Mouse (Mus musculus) hindbrain, embryonic 11.5 days (tissue): ENCODE results near the gene Ptprr. TPM values are rescaled to one million over a fixed set of nuclear protein-coding genes. Genes with fewer than 3 reads are reported as not detected.

Experiments
- ATAC-seq: fragments of 200-750 bp; cut with Nextera tagmentation; 2 replicates; pipeline ENCODE4 v1.8.0; 2017; ENCODE audit warnings: mild to moderate bottlenecking, moderate TSS enrichment, moderate library complexity; ENCODE audit not compliant: low FRiP score
- DNase-seq: peaks from one replicate; pipeline ENCODE4 v3.0.0-alpha.2; 2015; ENCODE audit warnings: low spot score
- H3K27ac ChIP-seq: fragments of 300-500 bp; sonication (generic); 2 replicates; pipeline ENCODE4 v1.5.1; 2014; ENCODE audit warnings: mild to moderate bottlenecking, low read depth, low read length
- H3K27me3 ChIP-seq: fragments of 300-500 bp; sonication (generic); 2 replicates; pipeline ENCODE4 v1.6.1; 2014; ENCODE audit warnings: mild to moderate bottlenecking, low read length, moderate library complexity, mixed read lengths; ENCODE audit not compliant: control insufficient read depth, insufficient read depth
- H3K36me3 ChIP-seq: fragments of 300-500 bp; sonication (generic); 2 replicates; pipeline ENCODE4 v1.6.1; 2014; ENCODE audit warnings: mild to moderate bottlenecking, low read length, moderate library complexity, mixed read lengths; ENCODE audit not compliant: control insufficient read depth, insufficient read depth
- H3K4me1 ChIP-seq: fragments of 300-500 bp; sonication (generic); replicated peaks from 2 replicates; pipeline ENCODE4 v1.6.1; 2014; ENCODE audit warnings: low read length, mixed read lengths; ENCODE audit not compliant: control insufficient read depth, insufficient read depth
- H3K4me2 ChIP-seq: fragments of 300-500 bp; sonication (generic); replicated peaks from 2 replicates; pipeline ENCODE4 v1.6.1; 2014; ENCODE audit warnings: mild to moderate bottlenecking, low read depth, low read length
- H3K4me3 ChIP-seq: fragments of 300-500 bp; sonication (generic); 2 replicates; pipeline ENCODE4 v1.5.1; 2014; ENCODE audit warnings: low read depth, low read length
- H3K9ac ChIP-seq: fragments of 300-500 bp; sonication (generic); 2 replicates; pipeline ENCODE4 v1.6.1; 2014; ENCODE audit warnings: low read depth, low read length
- H3K9me3 ChIP-seq: fragments of 300-500 bp; sonication (generic); 2 replicates; pipeline ENCODE4 v1.6.1; 2016; ENCODE audit warnings: low read length; ENCODE audit not compliant: control insufficient read depth
- WGBS: fragments of 180-500 bp; shearing (Covaris S2); extraction: QIAGEN DNeasy Blood & Tissue Kit; methylation state at CpG from one replicate; pipeline ENCODE4 v1.1.7; 2014; 5-methylcytosine and 5-hydroxymethylcytosine counted together
- polyA plus RNA-seq: library from polyadenylated mRNA; unstranded; fragments of >200 nt; fragmentation: Nextera tagmentation; extraction: Ambion mirVana; gene quantifications from 2 replicates; pipeline ENCODE4 v1.2.1, GENCODE M21; 2014

Gene Ptprr
- polyA plus RNA-seq, 1 experiment from 2014 or later: 2.0 TPM

DNA sequence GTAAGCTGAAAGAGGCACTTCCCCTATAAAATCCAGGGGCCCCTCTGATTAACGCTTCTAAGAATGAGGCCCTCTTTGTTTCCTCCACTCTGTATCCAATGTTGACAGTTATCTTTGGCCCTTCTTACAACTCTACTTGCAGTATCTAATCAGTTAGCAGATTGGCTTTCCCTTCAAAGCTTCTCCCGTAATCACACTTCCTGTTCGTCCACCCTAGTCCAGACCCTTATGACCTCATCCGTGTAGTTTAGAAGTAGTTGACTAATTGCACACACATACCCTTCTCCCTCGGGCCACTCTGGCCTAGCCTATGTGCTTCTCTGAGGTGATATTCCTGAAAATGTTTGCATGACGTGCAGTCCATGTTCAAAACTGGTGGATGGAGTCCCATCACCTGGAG is 236.0 kb downstream of the Ptprr start:
- Histone ChIP-seq H3K36me3 (no peaks in the 10 kb centered on the region), H3K9me3 (no peaks in the 10 kb centered on the region), H3K27ac (no peak overlapping the region), H3K4me1 (no peaks in the 10 kb centered on the region), H3K9ac (no peak overlapping the region), H3K4me2 (no peak overlapping the region), H3K4me3 (no peak overlapping the region), H3K27me3 (no peaks in the 10 kb centered on the region)
- ATAC-seq (no peak), DNase-seq (no peak)
- 84% methylated on average over 6 of the region's 6 CpGs for WGBS

DNA sequence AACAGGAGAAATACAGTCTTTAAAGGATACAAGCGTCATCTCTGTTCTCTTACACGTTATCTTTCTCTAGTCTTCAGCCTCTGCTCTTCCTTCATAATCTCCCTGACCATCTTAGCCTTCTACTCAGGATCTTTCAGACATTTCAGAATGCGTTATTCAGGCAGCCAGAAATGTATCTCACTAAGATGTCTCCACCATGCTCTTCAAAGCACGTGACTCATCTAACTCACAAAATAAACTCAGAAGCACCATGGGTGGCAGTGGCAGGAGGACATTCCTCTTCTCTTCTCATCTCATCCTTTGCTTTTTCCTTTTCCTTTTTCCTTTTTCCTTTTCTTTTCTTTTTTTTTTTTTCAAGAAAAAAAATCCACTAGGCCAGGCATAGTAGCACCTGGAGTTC is 241.3 kb downstream of the Ptprr start:
- H3K9me3 ChIP-seq: no peaks in the 10 kb centered on the region
- DNase-seq (no peak), ATAC-seq (no peak)
- H3K27me3 ChIP-seq: no peaks in the 10 kb centered on the region
- 87% methylated on average over 4 of the region's 4 CpGs for WGBS
- H3K4me2 ChIP-seq: no peak overlapping the region
- no peak overlapping the region for H3K27ac ChIP-seq
- H3K4me1 ChIP-seq: no peaks in the 10 kb centered on the region
- no peaks in the 10 kb centered on the region for H3K36me3 ChIP-seq
- H3K9ac ChIP-seq: no peak overlapping the region
- no peak overlapping the region for H3K4me3 ChIP-seq

DNA sequence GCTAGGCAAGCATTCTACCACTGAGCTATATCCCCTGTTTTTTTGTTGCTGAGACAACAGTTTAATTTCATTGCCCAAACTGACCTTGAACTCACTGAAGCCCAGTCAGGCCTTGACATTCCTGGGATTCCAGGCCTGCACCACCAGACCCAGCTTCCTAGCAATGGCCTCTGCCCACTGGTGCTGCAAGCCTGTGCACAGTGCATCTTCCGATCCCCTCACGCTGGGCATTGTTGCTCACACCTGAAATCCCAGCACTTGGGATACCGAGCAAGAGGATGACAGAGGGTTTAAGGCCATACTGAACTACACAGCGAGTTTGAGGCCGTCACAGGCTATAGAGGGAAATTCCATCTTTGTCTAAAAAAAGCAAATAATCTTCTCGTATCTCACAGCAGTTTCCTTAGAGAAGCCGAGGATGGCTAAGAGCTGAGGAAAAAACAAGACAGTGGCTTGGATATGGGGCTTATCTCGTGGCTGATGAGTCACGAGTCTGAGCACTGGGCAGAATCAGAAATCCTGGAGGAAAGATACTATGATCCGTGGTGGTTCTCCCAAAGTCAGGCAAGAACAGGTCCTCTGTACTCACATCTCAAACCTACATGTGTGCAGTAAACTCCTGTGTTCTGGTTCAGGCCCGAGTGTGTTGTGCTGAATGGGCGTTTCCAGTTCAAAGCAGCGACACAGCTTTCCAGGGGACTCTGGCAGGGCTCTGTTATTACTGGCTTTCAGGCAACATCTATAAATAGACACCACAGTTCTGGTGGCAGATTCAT is 242.8 kb downstream of the Ptprr start:
- Histone ChIP-seq H3K36me3 (no peaks in the 10 kb centered on the region), H3K9ac (no peak overlapping the region), H3K27ac (no peak overlapping the region), H3K9me3 (no peaks in the 10 kb centered on the region), H3K4me3 (no peak overlapping the region), H3K4me2 (no peak overlapping the region), H3K4me1 (no peaks in the 10 kb centered on the region), H3K27me3 (no peaks in the 10 kb centered on the region)
- no peak for ATAC-seq
- DNase-seq: no peak
- 73% methylated on average over 13 of the region's 13 CpGs for WGBS

DNA sequence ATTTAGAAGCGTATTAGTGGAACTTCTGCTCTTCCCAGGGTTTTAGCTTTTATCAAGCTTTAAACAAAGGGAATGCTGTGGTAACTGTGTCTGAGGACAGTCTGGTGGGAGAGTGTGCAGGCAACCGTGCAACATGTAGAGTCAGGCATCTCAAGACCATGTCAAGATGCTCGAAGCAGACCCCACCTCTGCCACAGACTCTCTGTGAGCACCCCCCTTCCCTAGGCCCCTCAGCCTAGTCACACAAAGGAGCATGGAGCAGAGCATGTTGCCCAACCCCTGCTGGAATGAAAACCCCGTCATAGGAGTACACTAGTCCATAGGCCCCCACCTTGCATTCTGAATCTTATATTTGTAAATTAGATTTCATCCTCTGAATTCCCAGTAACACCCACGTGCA is 243.5 kb downstream of the Ptprr start:
- Histone ChIP-seq H3K4me3 (no peak overlapping the region), H3K27me3 (no peaks in the 10 kb centered on the region), H3K9me3 (no peaks in the 10 kb centered on the region), H3K9ac (no peak overlapping the region), H3K4me2 (no peak overlapping the region), H3K27ac (no peak overlapping the region), H3K36me3 (no peaks in the 10 kb centered on the region), H3K4me1 (no peaks in the 10 kb centered on the region)
- 74% methylated on average over 5 of the region's 5 CpGs for WGBS
- ATAC-seq: no peak
- DNase-seq: no peak

DNA sequence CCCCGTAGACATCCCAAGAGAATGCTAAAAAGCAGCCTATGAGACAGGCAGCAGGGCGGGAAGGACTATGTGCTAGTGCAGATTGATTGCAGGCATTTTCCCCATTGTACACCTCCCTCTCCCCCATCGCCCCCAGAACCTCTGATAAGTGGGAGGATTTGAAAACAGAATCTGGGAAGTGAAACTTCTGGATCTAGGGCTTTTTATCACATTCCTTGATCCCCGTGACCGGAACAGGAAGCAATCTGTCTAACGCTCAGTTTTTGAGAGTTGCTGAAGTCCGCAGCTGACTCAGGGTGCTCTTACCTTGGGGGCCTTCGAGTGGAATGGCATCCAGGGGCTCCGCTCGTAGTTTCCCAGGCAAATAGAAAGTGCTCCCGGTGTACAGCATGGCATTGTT is 246.5 kb downstream of the Ptprr start:
- ATAC-seq: no peak
- H3K9ac ChIP-seq: no peak overlapping the region
- H3K4me3 ChIP-seq: no peak overlapping the region
- H3K27me3 ChIP-seq: no peaks in the 10 kb centered on the region
- H3K4me1 ChIP-seq: no peaks in the 10 kb centered on the region
- no peak for DNase-seq
- H3K4me2 ChIP-seq: no peak overlapping the region
- 86% methylated on average over 11 of the region's 11 CpGs for WGBS
- no peaks in the 10 kb centered on the region for H3K36me3 ChIP-seq
- H3K27ac ChIP-seq: no peak overlapping the region
- no peaks in the 10 kb centered on the region for H3K9me3 ChIP-seq

DNA sequence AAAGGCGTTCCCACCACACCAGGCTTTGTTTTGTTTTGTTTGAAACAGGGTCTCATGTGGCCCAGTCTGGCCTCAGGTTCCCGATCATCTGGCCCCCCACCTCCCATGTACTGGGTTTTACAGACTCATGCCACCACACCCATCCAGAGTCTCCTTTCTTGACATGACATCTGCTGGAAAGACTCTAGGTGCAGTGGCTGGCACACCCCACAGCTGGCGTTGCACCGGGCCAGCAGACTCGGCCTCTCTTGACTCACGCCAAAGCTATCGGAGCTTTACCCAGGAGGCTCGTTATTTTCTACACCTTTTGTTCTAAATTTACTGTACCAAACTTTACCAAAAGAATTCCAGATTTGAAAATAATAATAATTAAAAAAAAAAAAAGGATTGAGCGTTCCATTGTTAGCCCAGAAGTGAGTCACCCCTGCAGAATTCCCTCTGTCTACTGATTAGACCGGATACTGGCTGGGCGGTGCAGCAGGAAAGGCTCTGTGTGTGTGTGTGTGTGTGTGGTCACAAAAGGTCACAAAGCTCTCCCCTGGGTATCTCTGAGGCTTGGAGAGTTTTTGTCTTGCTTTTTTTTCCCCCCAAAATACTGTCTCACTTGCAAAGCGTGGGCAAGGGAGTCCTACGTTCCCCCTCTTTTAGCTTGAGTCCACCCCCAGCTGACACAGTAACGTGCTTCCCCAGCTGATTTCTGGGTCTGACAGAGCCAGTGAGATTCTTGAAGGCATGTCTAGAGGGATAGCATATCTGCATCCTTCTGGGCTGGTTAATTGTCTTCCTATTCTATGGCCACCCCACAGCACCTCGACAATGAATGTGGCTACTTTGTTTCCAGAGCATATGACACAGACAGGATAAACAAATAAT is 248.8 kb downstream of the Ptprr start:
- H3K27ac ChIP-seq: no peak overlapping the region
- H3K27me3 ChIP-seq: no peaks in the 10 kb centered on the region
- H3K4me1 ChIP-seq: no peaks in the 10 kb centered on the region
- no peak overlapping the region for H3K4me3 ChIP-seq
- H3K36me3 ChIP-seq: no peaks in the 10 kb centered on the region
- DNase-seq (no peak), ATAC-seq (no peak)
- 75% methylated on average over 15 of the region's 15 CpGs for WGBS
- H3K9me3 ChIP-seq: no peaks in the 10 kb centered on the region
- H3K4me2 ChIP-seq: no peak overlapping the region
- no peak overlapping the region for H3K9ac ChIP-seq

DNA sequence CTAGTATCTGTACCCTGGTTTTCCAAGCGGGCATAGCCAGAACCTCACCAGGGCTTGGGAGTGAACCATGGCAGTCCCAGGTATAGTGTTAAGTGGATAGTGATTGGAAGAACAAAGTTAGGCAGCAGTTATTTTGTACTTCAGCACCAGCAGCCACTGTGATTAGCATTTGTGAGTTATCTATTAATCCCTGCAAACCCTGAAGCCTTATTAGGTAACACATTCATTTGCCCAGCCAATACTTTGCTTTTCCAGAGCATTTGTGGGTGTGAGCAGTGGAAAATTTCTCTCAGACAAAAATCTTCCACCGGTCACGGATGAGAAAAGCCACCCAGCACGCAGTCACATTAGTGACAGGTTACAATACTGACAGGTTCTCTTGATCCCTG is 249.4 kb downstream of the Ptprr start:
- no peak overlapping the region for H3K4me3 ChIP-seq
- no peak for ATAC-seq
- H3K27ac ChIP-seq: no peak overlapping the region
- H3K4me2 ChIP-seq: no peak overlapping the region
- no peaks in the 10 kb centered on the region for H3K27me3 ChIP-seq
- WGBS: 83% methylated on average over 4 of the region's 4 CpGs
- H3K36me3 ChIP-seq: no peaks in the 10 kb centered on the region
- DNase-seq: no peak
- H3K9me3 ChIP-seq: no peaks in the 10 kb centered on the region
- H3K9ac ChIP-seq: no peak overlapping the region
- no peaks in the 10 kb centered on the region for H3K4me1 ChIP-seq

DNA sequence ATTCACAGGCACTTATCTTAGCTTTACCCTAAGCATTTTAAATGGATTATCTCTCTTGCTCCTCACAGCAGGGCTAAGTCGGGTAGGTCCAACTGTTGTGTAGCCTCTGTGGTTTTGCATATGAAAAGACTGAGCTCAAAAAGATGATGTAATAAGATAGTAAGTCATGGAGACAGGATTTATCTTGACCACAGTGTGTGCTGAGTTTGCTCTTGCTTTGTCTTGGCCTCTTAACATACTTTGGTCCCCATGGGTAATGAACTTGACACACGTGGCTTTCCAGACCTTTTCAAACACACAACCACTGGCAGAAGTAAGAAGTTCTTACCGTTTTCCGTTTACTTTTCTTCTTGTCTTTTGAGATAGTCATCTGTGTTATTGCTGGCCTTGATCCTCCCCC is 250.3 kb downstream of the Ptprr start:
- no peak for DNase-seq
- no peak overlapping the region for H3K9ac ChIP-seq
- H3K4me1 ChIP-seq: no peaks in the 10 kb centered on the region
- H3K27ac ChIP-seq: no peak overlapping the region
- no peak overlapping the region for H3K4me3 ChIP-seq
- no peak overlapping the region for H3K4me2 ChIP-seq
- no peaks in the 10 kb centered on the region for H3K9me3 ChIP-seq
- 71% methylated on average over 4 of the region's 4 CpGs for WGBS
- ATAC-seq: no peak
- no peaks in the 10 kb centered on the region for H3K36me3 ChIP-seq
- no peaks in the 10 kb centered on the region for H3K27me3 ChIP-seq
